Mouse (Mus musculus): ENCODE measurements around the gene 4930556J24Rik. TPM values are rescaled to one million over a fixed set of nuclear protein-coding genes. Genes with fewer than 3 reads are reported as not detected.
A peak's percentile ranks its signal among the peaks of the same experiment; 100 is the strongest.
"Not testable (repeated sequence)": the region's sequence is repeated elsewhere in the genome, so short reads cannot be mapped to it uniquely, and the experiment has no call there.

Gene 4930556J24Rik
- 0.15 TPM in 1 of 2 replicates, not detected in the other for polyA plus RNA-seq (2014; fragmentation: Nextera tagmentation; extraction: Ambion mirVana)

GRCm38 (mm10) chr11:3976678-3977077 lies at the start of gene 4930556J24Rik:
Gene 4930556J24Rik, minus strand, starts transcription at chr11:3976778.
- H3K27me3 ChIP-seq (replicated peaks; ENCODE audit: control insufficient read depth, insufficient read depth, low read length) = no peaks in the 10 kb centered on the region
- H3K27ac ChIP-seq (ENCODE audit: low read depth) = no peak within 1 kb of the TSS
- H3K4me3 ChIP-seq (ENCODE audit: low read depth, low read length) = no peak within 1 kb of the TSS
- H3K9ac ChIP-seq (ENCODE audit: low read length) = no peak within 1 kb of the TSS
- no peak within 1 kb of the TSS for H3K4me2 ChIP-seq (ENCODE audit: low read length)
- ATAC-seq (replicated peaks; ENCODE audit: low FRiP score, low TSS enrichment, low read depth) (no peak), DNase-seq (ENCODE audit: low spot score) (no peak)
- H3K9me3 ChIP-seq (ENCODE audit: control insufficient read depth, low read length) = no peaks in the 10 kb centered on the region
- peaks cover 91% of the 10 kb centered on the region for H3K36me3 ChIP-seq (ENCODE audit: control insufficient read depth, insufficient read depth, low read length)
- 97% methylated on average over 6 of the region's 6 CpGs for WGBS
- H3K4me1 ChIP-seq (replicated peaks; ENCODE audit: control insufficient read depth, insufficient read depth, low read length) = no peaks in the 10 kb centered on the region

- 71% methylated on average over 2 of the region's 2 CpGs for WGBS
- no peak for DNase-seq (ENCODE audit: low spot score)
Observed at GRCm38 (mm10) chr11:4023321-4023720, 46.7 kb upstream of the 4930556J24Rik start.

GRCm38 (mm10) chr11:4022111-4022510 lies 45.5 kb upstream of the 4930556J24Rik start:
- H3K4me1 ChIP-seq (replicated peaks; ENCODE audit: control insufficient read depth, insufficient read depth, low read length); H3K36me3 ChIP-seq (ENCODE audit: control insufficient read depth, insufficient read depth, low read length); H3K4me2 ChIP-seq (ENCODE audit: low read length); H3K27ac ChIP-seq (ENCODE audit: low read depth); H3K4me3 ChIP-seq (ENCODE audit: low read depth, low read length); H3K9me3 ChIP-seq (ENCODE audit: control insufficient read depth, low read length); H3K27me3 ChIP-seq (replicated peaks; ENCODE audit: control insufficient read depth, insufficient read depth, low read length); DNase-seq (ENCODE audit: low spot score); H3K9ac ChIP-seq (ENCODE audit: low read length); ATAC-seq (replicated peaks; ENCODE audit: low FRiP score, low TSS enrichment, low read depth): not testable (repeated sequence)
- WGBS = 84% methylated on average over 13 of the region's 13 CpGs

More at GRCm38 (mm10) chr11:4023321-4023720, 46.7 kb upstream of the 4930556J24Rik start:
- H3K27me3 ChIP-seq (replicated peaks; ENCODE audit: control insufficient read depth, insufficient read depth, low read length) = no peaks in the 10 kb centered on the region
- no peaks in the 10 kb centered on the region for H3K36me3 ChIP-seq (ENCODE audit: control insufficient read depth, insufficient read depth, low read length)
- no peak overlapping the region for H3K4me2 ChIP-seq (ENCODE audit: low read length)
- H3K4me1 ChIP-seq (replicated peaks; ENCODE audit: control insufficient read depth, insufficient read depth, low read length) = no peaks in the 10 kb centered on the region
- no peak overlapping the region for H3K27ac ChIP-seq (ENCODE audit: low read depth)
- no peak for ATAC-seq (replicated peaks; ENCODE audit: low FRiP score, low TSS enrichment, low read depth)
- H3K9ac ChIP-seq (ENCODE audit: low read length) = no peak overlapping the region
- H3K9me3 ChIP-seq (ENCODE audit: control insufficient read depth, low read length) = no peaks in the 10 kb centered on the region
- H3K4me3 ChIP-seq (ENCODE audit: low read depth, low read length) = no peak overlapping the region

DNA sequence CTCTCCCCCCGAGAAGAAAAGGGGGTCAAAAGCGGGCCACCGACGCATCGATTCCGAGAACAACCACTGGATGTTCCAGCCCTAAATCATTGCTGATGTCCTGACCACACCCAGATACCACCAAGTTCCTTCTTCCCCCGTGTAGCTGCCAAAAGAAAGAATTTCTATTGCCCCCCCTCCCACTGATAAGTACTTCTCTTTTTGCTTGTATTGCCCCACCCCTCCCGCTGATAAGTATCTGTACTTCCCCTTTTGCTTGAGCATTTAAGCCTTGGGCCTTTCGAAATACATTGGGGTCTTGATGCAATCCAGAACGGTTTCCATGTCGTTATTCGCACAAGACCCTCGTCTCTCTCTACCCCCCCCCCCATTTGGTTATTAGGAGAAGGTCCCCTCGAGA lies 39.2 kb upstream of the 4930556J24Rik start:
- H3K9me3 ChIP-seq (ENCODE audit: control insufficient read depth, low read length); H3K36me3 ChIP-seq (ENCODE audit: control insufficient read depth, insufficient read depth, low read length); DNase-seq (ENCODE audit: low spot score); H3K4me1 ChIP-seq (replicated peaks; ENCODE audit: control insufficient read depth, insufficient read depth, low read length); H3K4me3 ChIP-seq (ENCODE audit: low read depth, low read length); H3K27ac ChIP-seq (ENCODE audit: low read depth); H3K27me3 ChIP-seq (replicated peaks; ENCODE audit: control insufficient read depth, insufficient read depth, low read length); ATAC-seq (replicated peaks; ENCODE audit: low FRiP score, low TSS enrichment, low read depth); H3K4me2 ChIP-seq (ENCODE audit: low read length); H3K9ac ChIP-seq (ENCODE audit: low read length): not testable (repeated sequence)
- 91% methylated on average over 14 of the region's 14 CpGs for WGBS

DNA sequence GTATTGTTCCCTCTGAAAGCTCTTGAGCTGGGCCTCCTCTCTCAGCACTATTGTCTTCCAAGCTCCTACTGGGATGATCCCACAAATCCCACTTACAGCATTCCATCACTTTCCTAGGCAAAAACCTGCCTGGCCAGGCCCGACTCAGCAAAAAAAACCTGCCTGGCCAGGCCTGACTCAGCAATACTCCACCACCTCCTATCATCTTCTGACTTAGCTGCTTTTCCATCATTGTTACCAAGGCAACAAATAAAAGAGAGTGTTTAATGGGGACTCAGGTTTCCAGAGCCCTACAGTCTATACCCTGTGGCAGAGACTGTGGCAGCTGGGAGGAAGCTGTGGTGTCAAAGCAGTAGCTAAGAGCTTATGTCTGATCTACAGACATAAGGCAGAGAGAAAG lies 36.0 kb upstream of the 4930556J24Rik start:
- H3K36me3 ChIP-seq (ENCODE audit: control insufficient read depth, insufficient read depth, low read length) = no peaks in the 10 kb centered on the region
- H3K27me3 ChIP-seq (replicated peaks; ENCODE audit: control insufficient read depth, insufficient read depth, low read length) = no peaks in the 10 kb centered on the region
- 86% methylated on average over 1 of the region's 1 CpGs for WGBS
- H3K9me3 ChIP-seq (ENCODE audit: control insufficient read depth, low read length) = no peaks in the 10 kb centered on the region
- H3K4me2 ChIP-seq (ENCODE audit: low read length) = no peak overlapping the region
- DNase-seq (ENCODE audit: low spot score) (no peak), ATAC-seq (replicated peaks; ENCODE audit: low FRiP score, low TSS enrichment, low read depth) (no peak)
- H3K27ac ChIP-seq (ENCODE audit: low read depth) = no peak overlapping the region
- H3K4me1 ChIP-seq (replicated peaks; ENCODE audit: control insufficient read depth, insufficient read depth, low read length) = no peaks in the 10 kb centered on the region
- no peak overlapping the region for H3K4me3 ChIP-seq (ENCODE audit: low read depth, low read length)
- no peak overlapping the region for H3K9ac ChIP-seq (ENCODE audit: low read length)

DNA sequence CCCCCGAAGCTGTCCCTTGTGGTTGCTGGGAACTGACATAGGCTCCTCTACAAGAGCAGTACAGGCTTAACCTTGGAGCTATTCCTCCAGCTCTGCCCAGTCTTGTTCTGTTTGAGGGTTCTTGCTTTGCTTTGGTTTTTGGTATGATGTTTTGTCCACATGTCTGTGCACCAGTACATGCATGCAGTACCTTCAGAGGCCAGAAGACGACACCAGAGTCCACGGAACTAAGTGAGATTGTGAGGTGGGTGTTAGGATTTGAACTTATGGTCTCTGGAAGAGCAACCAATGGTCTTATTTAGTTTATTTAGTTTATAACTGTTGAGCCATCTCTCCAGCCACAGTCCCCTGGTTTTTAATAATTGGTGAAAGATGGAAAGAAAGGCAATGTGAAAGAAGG lies 29.9 kb upstream of the 4930556J24Rik start:
- WGBS = 79% methylated on average over 3 of the region's 3 CpGs
- Histone ChIP-seq H3K4me2 (ENCODE audit: low read length) (no peak overlapping the region), H3K4me1 (replicated peaks; ENCODE audit: control insufficient read depth, insufficient read depth, low read length) (no peaks in the 10 kb centered on the region), H3K36me3 (ENCODE audit: control insufficient read depth, insufficient read depth, low read length) (no peaks in the 10 kb centered on the region), H3K27ac (ENCODE audit: low read depth) (no peak overlapping the region), H3K9me3 (ENCODE audit: control insufficient read depth, low read length) (no peaks in the 10 kb centered on the region), H3K9ac (ENCODE audit: low read length) (no peak overlapping the region), H3K4me3 (ENCODE audit: low read depth, low read length) (no peak overlapping the region), H3K27me3 (replicated peaks; ENCODE audit: control insufficient read depth, insufficient read depth, low read length) (no peaks in the 10 kb centered on the region)
- ATAC-seq (replicated peaks; ENCODE audit: low FRiP score, low TSS enrichment, low read depth) (no peak), DNase-seq (ENCODE audit: low spot score) (no peak)

DNA sequence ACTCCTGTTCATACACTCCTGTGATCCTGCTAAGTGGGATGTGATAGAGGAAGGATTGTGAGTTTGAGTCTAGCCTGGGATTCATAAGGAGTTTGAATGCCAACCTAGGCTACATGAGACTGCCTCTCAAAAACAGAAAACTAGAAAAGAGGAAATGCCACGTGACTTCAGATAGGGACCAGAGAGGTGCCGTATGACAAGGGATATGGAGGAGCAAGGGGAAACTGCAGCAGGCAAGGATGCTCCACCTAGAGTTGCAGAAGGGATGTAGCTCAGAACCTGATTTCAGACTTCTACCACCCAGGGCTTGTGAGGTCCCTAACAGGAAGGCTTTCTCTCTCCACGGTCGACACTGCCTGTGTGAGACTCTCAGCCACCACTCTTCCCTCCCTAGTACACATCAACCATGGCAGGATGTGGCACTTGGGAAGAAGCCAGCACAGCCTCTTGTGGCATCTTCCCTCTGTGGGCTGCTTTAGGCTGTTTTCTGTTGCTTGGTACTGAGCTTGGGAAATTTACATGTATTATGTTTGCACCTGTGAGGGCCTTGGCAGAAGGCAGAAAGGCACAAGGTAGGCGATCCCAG lies 28.7 kb upstream of the 4930556J24Rik start:
- H3K9ac ChIP-seq (ENCODE audit: low read length) = no peak overlapping the region
- no peaks in the 10 kb centered on the region for H3K9me3 ChIP-seq (ENCODE audit: control insufficient read depth, low read length)
- H3K4me1 ChIP-seq (replicated peaks; ENCODE audit: control insufficient read depth, insufficient read depth, low read length) = no peaks in the 10 kb centered on the region
- H3K27me3 ChIP-seq (replicated peaks; ENCODE audit: control insufficient read depth, insufficient read depth, low read length) = peaks cover 3% of the 10 kb centered on the region; the same call in 1 of the 2 replicates
- H3K4me3 ChIP-seq (ENCODE audit: low read depth, low read length) = no peak overlapping the region
- no peaks in the 10 kb centered on the region for H3K36me3 ChIP-seq (ENCODE audit: control insufficient read depth, insufficient read depth, low read length)
- H3K27ac ChIP-seq (ENCODE audit: low read depth) = no peak overlapping the region
- ATAC-seq (replicated peaks; ENCODE audit: low FRiP score, low TSS enrichment, low read depth) (no peak), DNase-seq (ENCODE audit: low spot score) (no peak)
- H3K4me2 ChIP-seq (ENCODE audit: low read length) = no peak overlapping the region
- 53% methylated on average over 5 of the region's 5 CpGs for WGBS

GRCm38 (mm10) chr11:4001603-4002002 lies 25.0 kb upstream of the 4930556J24Rik start:
- 8% methylated on average over 5 of the region's 5 CpGs for WGBS

DNA sequence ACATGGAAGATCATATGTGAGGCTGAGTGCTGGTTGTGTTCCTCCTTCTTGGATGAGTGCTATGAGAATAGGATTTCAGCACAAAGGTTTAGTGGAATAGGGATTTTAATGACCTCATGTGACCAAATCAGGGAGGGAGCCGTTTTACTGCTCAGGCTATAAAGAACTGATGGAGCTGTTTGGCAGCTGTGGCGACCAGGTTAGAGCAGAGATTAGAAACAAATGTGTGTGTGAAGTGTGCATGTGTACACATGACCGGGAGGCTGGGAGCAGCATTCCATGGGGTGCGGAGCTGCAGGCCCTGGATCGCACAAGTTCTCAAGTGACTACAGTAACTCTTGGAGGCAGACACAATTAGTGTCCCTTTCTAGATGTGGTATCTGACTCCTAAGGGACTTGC lies 23.0 kb upstream of the 4930556J24Rik start:
- Histone ChIP-seq H3K36me3 (ENCODE audit: control insufficient read depth, insufficient read depth, low read length) (no peaks in the 10 kb centered on the region), H3K4me2 (ENCODE audit: low read length) (no peak overlapping the region), H3K9me3 (ENCODE audit: control insufficient read depth, low read length) (no peaks in the 10 kb centered on the region), H3K4me1 (replicated peaks; ENCODE audit: control insufficient read depth, insufficient read depth, low read length) (no peaks in the 10 kb centered on the region; the same call in 1 of the 2 replicates), H3K27me3 (replicated peaks; ENCODE audit: control insufficient read depth, insufficient read depth, low read length) (peaks cover 40% of the 10 kb centered on the region), H3K27ac (ENCODE audit: low read depth) (no peak overlapping the region), H3K4me3 (ENCODE audit: low read depth, low read length) (no peak overlapping the region), H3K9ac (ENCODE audit: low read length) (no peak overlapping the region)
- 59% methylated on average over 5 of the region's 5 CpGs for WGBS
- DNase-seq (ENCODE audit: low spot score) = no peak
- peak; percentile 60; the same call in 1 of the 2 replicates for ATAC-seq (replicated peaks; ENCODE audit: low FRiP score, low TSS enrichment, low read depth)

More at GRCm38 (mm10) chr11:4001603-4002002, 25.0 kb upstream of the 4930556J24Rik start:
- H3K36me3 ChIP-seq (ENCODE audit: control insufficient read depth, insufficient read depth, low read length) = no peaks in the 10 kb centered on the region
- ATAC-seq (replicated peaks; ENCODE audit: low FRiP score, low TSS enrichment, low read depth) (0 out of 2 replicates have a peak, but pooled peaks have one; percentile 50), DNase-seq (ENCODE audit: low spot score) (peak; percentile 83)
- H3K9me3 ChIP-seq (ENCODE audit: control insufficient read depth, low read length) = no peaks in the 10 kb centered on the region
- H3K27me3 ChIP-seq (replicated peaks; ENCODE audit: control insufficient read depth, insufficient read depth, low read length) = peaks cover 40% of the 10 kb centered on the region
- H3K4me1 ChIP-seq (replicated peaks; ENCODE audit: control insufficient read depth, insufficient read depth, low read length) = no peaks in the 10 kb centered on the region; the same call in 1 of the 2 replicates
- no peak overlapping the region for H3K4me2 ChIP-seq (ENCODE audit: low read length)
- no peak overlapping the region for H3K9ac ChIP-seq (ENCODE audit: low read length)
- H3K27ac ChIP-seq (ENCODE audit: low read depth) = no peak overlapping the region
- no peak overlapping the region for H3K4me3 ChIP-seq (ENCODE audit: low read depth, low read length)
